Mouse (Mus musculus): ENCODE data around the gene Nkd1. TPM values are rescaled to one million over a fixed set of nuclear protein-coding genes. Genes with fewer than 3 reads are reported as not detected.

The Nkd1 gene
- total RNA-seq, 2 experiments from 2014 or later = 3.1 to 4.5 TPM

GRCm38 (mm10) chr8:88571434-88572184 lies 50.5 kb downstream of the Nkd1 start:
- no peak for DNase-seq
- intact Hi-C loops (cut with DNase I; ENCODE audit: low total_unique reads) = no loop called here

- DNase-seq = no peak
- intact Hi-C loops (cut with DNase I; ENCODE audit: low total_unique reads) = no loop called here
Measured at GRCm38 (mm10) chr8:88572185-88572909, 51.2 kb downstream of the Nkd1 start.

DNA sequence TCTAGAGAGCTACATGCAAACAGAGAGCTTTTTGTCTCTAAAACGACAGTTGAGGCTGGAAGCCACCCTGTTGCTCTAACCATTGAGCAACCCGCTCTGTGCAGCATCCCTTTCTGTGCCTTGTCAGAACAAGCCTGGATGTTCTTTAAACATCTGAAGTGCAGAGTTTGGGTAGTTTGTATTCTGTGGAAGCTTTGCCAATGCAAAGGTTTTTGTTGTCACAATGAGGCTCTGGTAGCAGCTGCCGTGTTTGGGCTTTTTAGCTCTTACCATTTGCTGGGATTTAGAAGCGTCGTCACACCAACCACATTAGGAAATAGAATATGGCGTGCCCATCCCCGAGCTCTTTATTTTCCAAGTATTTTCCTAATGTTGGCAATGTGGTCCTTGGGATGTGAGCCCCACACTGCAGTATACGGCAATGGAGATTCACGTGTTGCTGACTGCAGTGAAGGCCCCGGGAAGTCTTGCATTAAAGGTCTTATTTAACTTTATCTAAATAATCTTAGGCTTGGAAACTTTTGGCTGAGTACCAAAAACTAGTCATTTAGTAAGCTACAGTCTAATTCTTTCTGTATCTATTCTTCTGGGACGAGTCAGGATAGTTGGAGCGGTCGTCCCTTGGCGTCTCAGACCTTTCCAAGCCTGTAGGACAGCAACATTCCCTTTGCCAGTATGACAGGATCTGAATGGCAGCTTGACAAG lies 51.9 kb downstream of the Nkd1 start:
- intact Hi-C loops (cut with DNase I; ENCODE audit: low total_unique reads) = no loop called here
- DNase-seq = no peak

GRCm38 (mm10) chr8:88574975-88575374 lies 53.8 kb downstream of the Nkd1 start:
- intact Hi-C loops (cut with DNase I; ENCODE audit: low total_unique reads) = no loop called here
- DNase-seq = no peak

DNA sequence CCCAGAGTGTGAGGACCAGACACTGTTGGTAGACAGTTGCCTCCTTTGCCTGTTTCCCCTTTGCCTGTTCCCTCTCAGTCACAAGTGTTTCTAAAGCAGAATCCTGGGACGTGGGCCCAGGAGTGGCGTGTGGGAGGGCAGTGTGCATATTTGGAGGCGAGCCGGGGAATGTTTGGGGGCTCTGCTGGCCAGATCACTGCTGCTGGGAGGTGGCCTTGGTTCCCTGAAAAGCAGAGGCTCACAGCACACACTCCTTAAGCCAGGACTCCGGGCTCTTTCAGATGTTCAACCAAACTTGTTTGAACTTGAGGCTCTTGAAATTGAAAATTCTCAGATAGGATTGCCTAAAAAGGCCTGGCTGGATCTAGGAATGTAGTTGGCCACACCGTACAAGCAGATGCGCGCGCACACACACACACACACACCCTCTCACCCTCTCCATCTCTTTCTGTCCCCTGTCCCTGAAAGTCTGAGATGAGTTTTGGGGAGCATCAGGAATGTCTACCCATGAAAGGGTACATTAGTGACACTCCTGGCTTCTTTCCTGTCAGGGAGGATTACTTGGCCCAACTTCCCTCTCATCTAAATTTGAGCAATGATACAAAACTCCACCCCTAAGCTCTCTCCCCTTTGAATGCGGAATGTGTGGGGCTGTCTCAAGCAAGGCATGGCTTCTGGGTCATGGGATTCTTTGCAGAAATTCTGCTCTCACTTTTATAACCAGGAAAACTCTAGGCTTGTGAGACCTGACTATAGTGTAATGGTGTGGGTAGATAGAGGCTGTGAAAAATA lies 55.4 kb downstream of the Nkd1 start:
- DNase-seq = peak; percentile 64
- intact Hi-C loops (cut with DNase I; ENCODE audit: low total_unique reads) = no loop called here

- DNase-seq = no peak
- intact Hi-C loops (cut with DNase I; ENCODE audit: low total_unique reads) = no loop called here
Measured at GRCm38 (mm10) chr8:88577666-88578065, 56.5 kb downstream of the Nkd1 start.

DNA sequence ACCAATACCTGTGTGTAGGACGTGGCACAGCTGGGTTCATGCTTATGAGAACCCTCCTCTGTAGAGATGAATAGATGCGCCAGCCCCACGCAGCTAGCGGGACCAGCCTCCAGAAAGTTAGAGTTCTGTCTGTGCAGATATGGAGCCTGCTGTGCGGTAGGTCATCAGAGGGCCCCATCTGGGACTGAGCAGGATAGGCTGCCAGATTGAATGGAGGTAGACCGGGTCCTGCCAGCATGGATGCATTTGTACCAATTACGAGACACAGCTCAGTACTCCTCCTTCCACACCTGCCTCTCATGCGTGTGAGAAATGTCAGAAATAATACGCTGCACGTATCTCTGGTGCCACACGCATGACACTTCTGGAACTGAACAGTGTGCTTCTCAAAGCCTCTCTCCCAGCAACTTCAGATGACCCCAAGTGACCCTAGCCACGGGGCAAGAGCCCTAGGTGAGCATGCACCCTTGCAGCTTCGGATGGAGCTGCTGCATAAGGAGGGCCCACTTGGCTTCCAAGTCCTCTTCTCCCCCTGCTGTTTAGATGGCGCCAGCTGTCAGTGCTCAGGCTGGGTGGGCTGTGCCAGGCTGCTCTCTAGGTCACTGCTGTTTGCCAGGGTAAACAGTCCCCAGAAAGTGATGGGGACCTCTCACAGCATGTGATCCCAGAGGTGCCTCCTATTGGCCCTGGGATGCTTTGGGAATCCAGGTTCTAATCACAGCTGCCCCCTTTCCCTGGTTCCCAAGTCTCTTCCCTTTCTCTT lies 57.4 kb downstream of the Nkd1 start:
- intact Hi-C loops (cut with DNase I; ENCODE audit: low total_unique reads) = no loop called here
- DNase-seq = no peak

DNA sequence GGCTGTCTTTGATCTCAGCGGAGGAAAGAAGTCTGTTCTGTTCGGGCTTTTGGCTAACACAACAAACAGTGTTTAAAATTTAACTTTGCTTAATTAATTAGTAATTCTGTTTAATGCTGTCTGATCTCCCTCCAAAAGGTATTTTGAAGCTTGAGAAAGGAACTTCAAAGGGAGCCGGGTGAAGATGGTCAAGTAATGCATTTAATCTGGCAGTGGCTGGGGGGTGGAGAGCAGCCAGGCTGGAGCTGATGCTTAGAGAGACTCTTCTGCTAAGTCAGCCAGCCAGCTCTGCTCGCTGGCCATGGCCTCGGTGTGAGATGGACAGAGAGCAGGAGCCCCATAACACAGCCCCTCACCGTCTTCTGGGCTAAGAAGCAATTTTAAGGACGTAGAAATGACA lies 58.1 kb downstream of the Nkd1 start:
- no peak for DNase-seq
- intact Hi-C loops (cut with DNase I; ENCODE audit: low total_unique reads) = no loop called here

DNA sequence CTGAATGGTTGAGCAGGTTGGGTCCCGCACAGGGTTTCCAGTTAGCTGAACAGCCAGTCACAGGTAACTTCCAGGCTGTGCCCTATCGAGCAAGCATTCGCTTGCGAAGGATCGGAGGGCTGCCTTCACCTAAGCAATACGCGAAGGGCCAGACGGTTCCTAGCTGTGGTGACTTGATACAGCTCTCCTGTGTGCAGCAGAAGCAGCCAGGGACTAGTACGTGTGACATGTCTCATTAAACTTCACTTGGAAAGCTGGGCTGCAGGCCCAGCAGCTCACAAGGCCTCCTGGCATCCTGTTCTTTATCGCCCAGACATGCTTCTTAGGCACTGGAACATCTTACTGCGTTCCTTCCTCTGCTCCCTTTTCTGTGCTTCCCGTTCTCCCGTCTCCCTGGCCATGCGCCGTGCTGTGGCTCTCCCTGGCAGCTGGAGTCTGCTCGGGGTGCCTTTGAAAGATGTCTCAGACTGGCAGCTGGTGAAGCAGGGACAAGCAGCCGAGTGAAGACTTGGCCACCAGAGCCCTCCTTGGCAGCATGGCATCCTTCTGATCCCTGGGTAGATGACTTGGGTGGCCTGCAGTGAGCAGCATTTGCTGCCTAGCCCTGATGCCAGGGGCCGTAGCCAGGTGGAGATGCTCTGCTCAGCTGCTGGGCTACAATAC lies 58.6 kb downstream of the Nkd1 start:
- DNase-seq = no peak
- intact Hi-C loops (cut with DNase I; ENCODE audit: low total_unique reads) = no loop called here

DNA sequence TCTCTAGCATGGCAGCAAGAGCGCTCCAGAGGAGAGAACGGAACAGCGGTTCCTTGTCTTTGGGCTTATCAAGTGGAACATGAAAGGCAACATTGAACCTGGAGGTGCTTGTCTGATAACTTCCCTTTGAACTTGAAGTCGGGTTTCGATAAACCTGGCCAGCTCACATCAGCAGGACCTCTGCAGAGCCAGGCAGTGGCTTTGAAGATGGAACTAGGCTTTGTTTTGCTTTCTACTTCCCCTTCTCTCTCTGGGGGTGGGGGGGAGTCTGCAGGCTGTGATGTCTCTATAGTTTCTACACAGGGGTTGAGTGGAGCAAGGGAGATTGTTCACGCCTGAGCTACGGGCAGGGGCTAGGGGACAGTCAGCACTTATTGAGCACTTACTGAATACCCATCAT lies 59.6 kb downstream of the Nkd1 start:
- intact Hi-C loops (cut with DNase I; ENCODE audit: low total_unique reads) = no loop called here
- no peak for DNase-seq

DNA sequence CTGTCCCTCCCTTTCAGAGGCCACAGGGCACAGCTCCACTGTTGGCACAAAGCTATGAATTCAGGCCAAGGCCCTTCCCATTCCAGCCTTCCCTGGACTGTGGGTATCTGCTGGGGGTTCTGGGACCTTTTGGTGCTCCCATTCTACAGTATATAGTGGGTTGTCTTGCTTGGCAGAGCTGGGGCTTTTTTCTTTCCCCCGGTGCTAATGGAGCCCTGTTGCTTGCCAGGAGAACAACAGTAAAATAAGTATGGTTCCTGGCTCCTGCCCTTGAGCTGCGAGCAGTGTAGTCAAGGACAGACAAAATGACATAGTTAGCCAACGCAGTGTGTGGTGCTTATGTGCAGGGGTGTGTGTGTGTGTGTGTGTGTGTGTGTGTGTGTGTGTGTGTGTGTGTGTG lies 62.7 kb downstream of the Nkd1 start:
- no peak for DNase-seq
- intact Hi-C loops (cut with DNase I; ENCODE audit: low total_unique reads) = no loop called here

DNA sequence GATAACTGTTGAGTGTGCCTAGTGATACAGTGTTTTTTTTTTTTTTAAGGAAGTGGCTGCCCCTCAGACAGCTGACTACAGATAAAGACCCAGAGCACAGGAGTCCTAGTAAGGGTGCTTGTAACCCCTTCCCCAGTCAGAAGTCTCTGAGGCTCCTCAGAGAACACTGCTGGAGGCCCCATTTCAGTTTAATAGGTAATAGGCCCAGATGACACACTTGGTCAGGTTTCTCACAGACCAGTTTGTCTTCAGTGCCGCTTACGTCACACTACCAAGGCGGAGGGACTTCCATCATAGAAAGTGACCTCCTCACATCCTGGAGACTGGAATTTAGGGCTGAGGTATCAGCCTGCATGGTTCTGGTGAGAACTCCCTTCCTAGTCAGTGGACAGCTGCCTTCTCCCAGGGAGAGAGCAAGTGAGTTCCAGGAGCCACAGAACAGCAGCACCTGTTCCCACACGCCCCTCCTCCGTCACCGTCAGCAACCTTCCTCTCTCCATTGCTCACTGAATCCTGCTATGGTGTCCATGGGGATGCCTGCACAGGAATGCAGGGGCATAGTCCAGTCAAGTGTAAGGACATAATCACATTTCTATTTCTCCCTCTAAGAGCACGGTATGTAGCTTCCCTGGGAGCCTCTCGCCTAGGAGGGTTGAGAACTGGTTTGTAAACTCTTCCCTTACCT lies 67.2 kb downstream of the Nkd1 start:
- intact Hi-C loops (cut with DNase I; ENCODE audit: low total_unique reads) = no loop called here
- no peak for DNase-seq

GRCm38 (mm10) chr8:88590226-88590625 lies 69.1 kb downstream of the Nkd1 start:
- intact Hi-C loops (cut with DNase I; ENCODE audit: low total_unique reads) = no loop called here
- DNase-seq = no peak

GRCm38 (mm10) chr8:88593947-88594346 lies 72.8 kb downstream of the Nkd1 start:
- no peak for DNase-seq
- intact Hi-C loops (cut with DNase I; ENCODE audit: low total_unique reads) = no loop called here

- DNase-seq = no peak
- intact Hi-C loops (cut with DNase I; ENCODE audit: low total_unique reads) = no loop called here
Measured at GRCm38 (mm10) chr8:88596042-88596441, 74.9 kb downstream of the Nkd1 start.

DNA sequence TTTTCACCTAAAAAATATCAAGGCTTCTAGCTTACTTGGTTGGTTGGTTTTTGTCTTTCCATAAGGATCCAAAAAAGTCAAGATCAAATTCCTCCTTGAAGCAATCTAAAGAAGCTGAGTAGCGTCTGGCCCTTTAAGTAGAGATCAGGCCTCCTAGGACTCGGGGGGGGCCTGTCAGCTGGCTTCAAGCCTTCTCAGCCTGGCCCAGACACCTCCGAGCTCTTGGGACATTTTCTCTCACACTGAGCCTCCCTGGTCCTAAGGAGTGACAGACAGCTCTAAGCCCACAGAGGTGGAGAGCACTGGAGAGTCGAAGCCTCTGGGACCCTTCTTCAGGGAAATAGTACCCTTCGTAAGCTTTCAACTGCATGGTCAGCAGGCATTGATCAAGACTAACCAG lies 77.4 kb downstream of the Nkd1 start:
- intact Hi-C loops (cut with DNase I; ENCODE audit: low total_unique reads) = no loop called here
- DNase-seq = no peak

GRCm38 (mm10) chr8:88599491-88599890 lies 78.3 kb downstream of the Nkd1 start:
- no peak for DNase-seq
- intact Hi-C loops (cut with DNase I; ENCODE audit: low total_unique reads) = no loop called here

DNA sequence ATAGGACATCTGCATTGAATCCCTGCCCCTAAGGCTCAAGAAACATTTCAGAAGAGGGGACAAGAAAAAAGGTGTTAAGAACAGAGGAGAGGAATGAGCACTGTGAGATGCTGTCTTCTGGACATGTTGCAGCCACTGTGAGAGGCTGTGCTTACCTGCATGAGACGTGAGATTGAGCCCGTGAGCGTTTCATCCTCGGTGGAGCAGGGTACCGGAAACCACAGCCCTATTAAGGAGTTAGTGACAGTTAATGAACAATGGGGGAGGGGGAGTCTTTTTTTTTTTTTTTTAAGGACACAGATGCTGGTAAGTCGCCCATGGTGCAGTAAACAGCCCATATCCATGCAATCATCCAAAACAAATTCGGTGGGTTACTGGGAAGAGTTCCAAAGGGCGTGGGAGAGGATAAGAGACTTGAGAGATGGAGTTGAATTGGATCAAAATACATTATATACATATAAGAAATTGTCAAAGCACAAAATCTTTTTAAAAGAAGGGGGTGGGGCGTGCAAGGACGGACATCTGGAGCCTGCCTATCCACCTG lies 82.4 kb downstream of the Nkd1 start:
- DNase-seq = no peak
- intact Hi-C loops (cut with DNase I; ENCODE audit: low total_unique reads) = no loop called here

Data from gastrocnemius, postnatal 14 days (tissue).